In the genomic region with DNA sequence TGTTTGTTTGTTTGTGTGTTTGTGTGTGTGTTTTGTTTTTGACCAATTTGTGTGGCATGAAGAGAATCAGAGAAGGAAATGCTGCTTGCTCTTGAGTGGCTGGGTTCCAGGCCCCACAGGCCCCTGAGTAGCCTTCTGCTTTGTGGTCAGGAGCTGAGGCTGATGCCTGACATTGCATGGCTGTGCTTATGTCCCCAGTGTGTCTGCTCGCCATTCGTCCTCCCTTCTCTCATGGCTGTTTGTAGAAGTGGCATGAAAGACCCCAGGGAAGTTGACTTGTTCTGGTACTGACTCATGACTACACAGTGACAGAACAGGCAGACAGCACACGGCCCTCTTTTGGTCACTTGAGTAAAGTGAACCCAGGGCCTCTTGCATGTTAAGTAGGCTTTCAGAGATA, we compare ENCODE assay signal across 22 mouse cellular contexts. TPM values are rescaled to one million over a fixed set of nuclear protein-coding genes. Genes with fewer than 3 reads are reported as not detected.
A peak's percentile ranks its signal among the peaks of the same experiment; 100 is the strongest.
DNase-seq lines count a peak whose midpoint lies in the region; ATAC-seq lines count a peak whose summit lies in the region.
"Had no signal": no experiment of that assay in that cellular context is flagged by ENCODE, and none has a peak within 500 bp of the region (broad histone marks: within the 10 kb centered on the region; RNA-seq: fewer than 3 reads in every experiment).

No protein-coding gene starts in this region.

- H3K9me3 ChIP-seq in heart, embryonic 10.5 days: no peaks in the 10 kb centered on the region
- no peaks in the 10 kb centered on the region for H3K9me3 ChIP-seq in heart, embryonic 11.5 days (replicated peaks; ENCODE audit: control insufficient read depth, low read length)
- H3K9me3 ChIP-seq in intestine, embryonic 14.5 days (ENCODE audit: control insufficient read depth, low read length): no peaks in the 10 kb centered on the region
- no peaks in the 10 kb centered on the region for H3K9me3 ChIP-seq in intestine, embryonic 16.5 days (ENCODE audit: control insufficient read depth, low read length)
- no peaks in the 10 kb centered on the region for H3K9me3 ChIP-seq in midbrain, embryonic 12.5 days
- no peaks in the 10 kb centered on the region for H3K9me3 ChIP-seq in midbrain, embryonic 13.5 days
- H3K9me3 ChIP-seq: embryonic facial prominence, embryonic 13.5 days; embryonic facial prominence, embryonic 15.5 days; forebrain, embryonic 10.5 days; forebrain, embryonic 12.5 days had no signal

- no peaks in the 10 kb centered on the region for H3K4me1 ChIP-seq in heart, embryonic 10.5 days
- H3K4me1 ChIP-seq in heart, embryonic 11.5 days (ENCODE audit: control insufficient read depth, insufficient read depth, low read length): no peaks in the 10 kb centered on the region
- H3K4me1 ChIP-seq in intestine, embryonic 14.5 days (replicated peaks; ENCODE audit: control insufficient read depth, insufficient read depth, low read length): no peaks in the 10 kb centered on the region
- no peaks in the 10 kb centered on the region for H3K4me1 ChIP-seq in intestine, embryonic 16.5 days (ENCODE audit: control insufficient read depth, insufficient read depth, low read length)
- no peaks in the 10 kb centered on the region for H3K4me1 ChIP-seq in midbrain, embryonic 12.5 days
- no peaks in the 10 kb centered on the region for H3K4me1 ChIP-seq in midbrain, embryonic 13.5 days (replicated peaks)
- H3K4me1 ChIP-seq: embryonic facial prominence, embryonic 13.5 days; embryonic facial prominence, embryonic 15.5 days; forebrain, embryonic 10.5 days; forebrain, embryonic 12.5 days had no signal

- H3K27me3 ChIP-seq in heart, embryonic 10.5 days (ENCODE audit: insufficient read depth, poor library complexity, severe bottlenecking): no peaks in the 10 kb centered on the region
- no peaks in the 10 kb centered on the region for H3K27me3 ChIP-seq in heart, embryonic 11.5 days (ENCODE audit: control insufficient read depth, insufficient read depth, low read length)
- H3K27me3 ChIP-seq in intestine, embryonic 14.5 days (replicated peaks; ENCODE audit: control insufficient read depth, insufficient read depth, low read length): no peaks in the 10 kb centered on the region
- H3K27me3 ChIP-seq in intestine, embryonic 16.5 days (replicated peaks; ENCODE audit: control insufficient read depth, insufficient read depth, low read length): no peaks in the 10 kb centered on the region
- H3K27me3 ChIP-seq in midbrain, embryonic 12.5 days: no peaks in the 10 kb centered on the region
- H3K27me3 ChIP-seq in midbrain, embryonic 13.5 days: no peaks in the 10 kb centered on the region
- H3K27me3 ChIP-seq: embryonic facial prominence, embryonic 13.5 days; embryonic facial prominence, embryonic 15.5 days; forebrain, embryonic 12.5 days had no signal

- no peak for DNase-seq in heart, embryonic 10.5 days (ENCODE audit: low spot score)
- DNase-seq in intestine, embryonic 14.5 days (ENCODE audit: low spot score): peak; percentile 49
- DNase-seq: adrenal gland, postnatal 10 days; adrenal gland, postnatal 25 days; cerebellum, adult 11 months; cerebellum, adult 18-20 months; cerebellum, adult 8-10 months; cerebellum, adult 9-11 months; cerebellum, postnatal 14 days; cerebellum, postnatal 36 days; embryo, embryonic 11 days had no signal

- H3K4me3 ChIP-seq in heart, embryonic 10.5 days: no peak overlapping the region
- H3K4me3 ChIP-seq in heart, embryonic 11.5 days (ENCODE audit: low read depth, low read length): no peak overlapping the region
- H3K4me3 ChIP-seq in intestine, embryonic 14.5 days (ENCODE audit: low read depth, low read length): no peak overlapping the region
- no peak overlapping the region for H3K4me3 ChIP-seq in intestine, embryonic 16.5 days (ENCODE audit: low read length)
- H3K4me3 ChIP-seq in midbrain, embryonic 12.5 days: no peak overlapping the region
- H3K4me3 ChIP-seq in midbrain, embryonic 13.5 days (replicated peaks): no peak overlapping the region
- H3K4me3 ChIP-seq: embryonic facial prominence, embryonic 13.5 days; embryonic facial prominence, embryonic 15.5 days; erythroblast, embryonic 14.5 days; forebrain, embryonic 10.5 days; forebrain, embryonic 12.5 days had no signal

- H3K36me3 ChIP-seq in heart, embryonic 10.5 days: peaks cover 88% of the 10 kb centered on the region
- peaks cover 39% of the 10 kb centered on the region for H3K36me3 ChIP-seq in heart, embryonic 11.5 days (ENCODE audit: control insufficient read depth, insufficient read depth, low read length)
- peaks cover 91% of the 10 kb centered on the region for H3K36me3 ChIP-seq in intestine, embryonic 14.5 days (ENCODE audit: control insufficient read depth, insufficient read depth, low read length)
- peaks cover 13% of the 10 kb centered on the region for H3K36me3 ChIP-seq in intestine, embryonic 16.5 days (ENCODE audit: control insufficient read depth, insufficient read depth, low read length)
- peaks cover 88% of the 10 kb centered on the region for H3K36me3 ChIP-seq in midbrain, embryonic 12.5 days
- H3K36me3 ChIP-seq in midbrain, embryonic 13.5 days: peaks cover 86% of the 10 kb centered on the region

- ATAC-seq in heart, embryonic 11.5 days (replicated peaks; ENCODE audit: insufficient number of reproducible peaks, low FRiP score, low TSS enrichment): no peak
- ATAC-seq in intestine, embryonic 14.5 days (replicated peaks; ENCODE audit: low FRiP score, low TSS enrichment, low read depth): no peak
- ATAC-seq in intestine, embryonic 16.5 days: no peak
- ATAC-seq in midbrain, embryonic 12.5 days (ENCODE audit: low FRiP score, low read depth): no peak
- no peak for ATAC-seq in midbrain, embryonic 13.5 days
- ATAC-seq: forebrain, embryonic 14.5 days had no signal

- H3K4me2 ChIP-seq in heart, embryonic 11.5 days: no peak overlapping the region
- no peak overlapping the region for H3K4me2 ChIP-seq in intestine, embryonic 14.5 days (ENCODE audit: low read length)
- no peak overlapping the region for H3K4me2 ChIP-seq in intestine, embryonic 16.5 days (ENCODE audit: low read depth, low read length)
- H3K4me2 ChIP-seq in midbrain, embryonic 12.5 days (replicated peaks): no peak overlapping the region
- no peak overlapping the region for H3K4me2 ChIP-seq in midbrain, embryonic 13.5 days (replicated peaks)
- H3K4me2 ChIP-seq: embryonic facial prominence, embryonic 13.5 days; embryonic facial prominence, embryonic 15.5 days; forebrain, embryonic 12.5 days had no signal

- H3K27ac ChIP-seq in heart, embryonic 10.5 days: peak overlapping the region; percentile 22; the same call in 1 of the 2 replicates
- H3K27ac ChIP-seq in heart, embryonic 11.5 days (ENCODE audit: low read depth, low read length): no peak overlapping the region
- no peak overlapping the region for H3K27ac ChIP-seq in intestine, embryonic 14.5 days (ENCODE audit: low read depth)
- H3K27ac ChIP-seq in intestine, embryonic 16.5 days (ENCODE audit: low read length): no peak overlapping the region
- 0 out of 2 replicates have a peak overlapping the region, but pooled peaks have one; percentile 15 for H3K27ac ChIP-seq in midbrain, embryonic 12.5 days (replicated peaks)
- H3K27ac ChIP-seq in midbrain, embryonic 13.5 days: no peak overlapping the region
- H3K27ac ChIP-seq: embryonic facial prominence, embryonic 13.5 days; embryonic facial prominence, embryonic 15.5 days; forebrain, embryonic 10.5 days; forebrain, embryonic 12.5 days had no signal

- H3K9ac ChIP-seq in heart, embryonic 11.5 days (ENCODE audit: low read depth, low read length): no peak overlapping the region
- no peak overlapping the region for H3K9ac ChIP-seq in intestine, embryonic 14.5 days (ENCODE audit: low read length)
- no peak overlapping the region for H3K9ac ChIP-seq in intestine, embryonic 16.5 days (ENCODE audit: low read depth, low read length)
- H3K9ac ChIP-seq in midbrain, embryonic 12.5 days (replicated peaks): no peak overlapping the region
- no peak overlapping the region for H3K9ac ChIP-seq in midbrain, embryonic 13.5 days (replicated peaks)
- H3K9ac ChIP-seq: embryonic facial prominence, embryonic 13.5 days; embryonic facial prominence, embryonic 15.5 days; forebrain, embryonic 12.5 days had no signal

- 70% methylated on average over 3 of the region's 3 CpGs for WGBS in heart, embryonic 10.5 days
- 61% methylated on average over 3 of the region's 3 CpGs for WGBS in heart, embryonic 11.5 days (ENCODE audit: insufficient replicate concordance)
- 74% methylated on average over 3 of the region's 3 CpGs for WGBS in intestine, embryonic 14.5 days
- WGBS in intestine, embryonic 16.5 days: 73% methylated on average over 3 of the region's 3 CpGs
- 75% methylated on average over 3 of the region's 3 CpGs for WGBS in midbrain, embryonic 12.5 days
- WGBS in midbrain, embryonic 13.5 days: 79% methylated on average over 3 of the region's 3 CpGs

RNA-seq across cellular contexts. Expression of a gene that starts 50.1 kb away (rescaled TPM):
- 0.48 and 0.53 TPM in 2 replicates for polyA plus RNA-seq in heart, embryonic 10.5 days (2016; fragmentation: Nextera tagmentation; extraction: Ambion mirVana)
- polyA plus RNA-seq in heart, embryonic 11.5 days (2014; fragmentation: Nextera tagmentation; extraction: Ambion mirVana): 0.14 and 0.97 TPM in 2 replicates
- 1.1 and 1.3 TPM in 2 replicates for polyA plus RNA-seq in intestine, embryonic 14.5 days (2014; fragmentation: Nextera tagmentation; extraction: Ambion mirVana)
- 1.5 and 2.0 TPM in 2 replicates for polyA plus RNA-seq in intestine, embryonic 16.5 days (2015; fragmentation: Nextera tagmentation; extraction: Ambion mirVana)
- 0.47 TPM in 1 of 2 replicates, not detected in the other for polyA plus RNA-seq in midbrain, embryonic 12.5 days (2016; fragmentation: Nextera tagmentation; extraction: Ambion mirVana)
- 0.15 TPM in 1 of 2 replicates, not detected in the other for polyA plus RNA-seq in midbrain, embryonic 13.5 days (2015; fragmentation: Nextera tagmentation; extraction: Ambion mirVana)
- polyA plus RNA-seq: adrenal gland, adult 2 months; erythroblast, embryonic 14.5 days had no signal

Comparison
In these comparisons a context has a peak if more than half of its experiments do, and no peak if none do; other contexts are left out.
1. H3K27ac ChIP-seq: peak in heart, embryonic 10.5 days (single experiment) and midbrain, embryonic 12.5 days (single experiment); none in heart, embryonic 11.5 days (single experiment), intestine, embryonic 14.5 days (single experiment), intestine, embryonic 16.5 days (single experiment) and midbrain, embryonic 13.5 days (single experiment).